Mouse (Mus musculus) limb, embryonic 12.5 days (tissue): Measurements from ENCODE around the gene Muc3. TPM values are rescaled to one million over a fixed set of nuclear protein-coding genes. Genes with fewer than 3 reads are reported as not detected.
"Not testable (repeated sequence)": the region's sequence is repeated elsewhere in the genome, so short reads cannot be mapped to it uniquely, and the experiment has no call there.

Experiments
- ATAC-seq: fragments of 200-750 bp; cut with Nextera tagmentation; 2 replicates; pipeline ENCODE4 v1.8.0; 2017; ENCODE audit warnings: low read depth, moderate TSS enrichment; ENCODE audit not compliant: insufficient number of reproducible peaks, insufficient read depth, low FRiP score, low TSS enrichment
- H3K27ac ChIP-seq: fragments of 300-500 bp; sonication (generic); 2 replicates; pipeline ENCODE4 v1.5.1; 2016; ENCODE audit warnings: mild to moderate bottlenecking, moderate library complexity
- H3K27me3 ChIP-seq: fragments of 300-500 bp; sonication (generic); 2 replicates; pipeline ENCODE4 v1.6.1; 2016; ENCODE audit warnings: mild to moderate bottlenecking, moderate library complexity
- H3K36me3 ChIP-seq: fragments of 300-500 bp; sonication (generic); 2 replicates; pipeline ENCODE4 v1.6.1; 2016; ENCODE audit warnings: mild to moderate bottlenecking, moderate library complexity
- H3K4me1 ChIP-seq: fragments of 300-500 bp; sonication (generic); replicated peaks from 2 replicates; pipeline ENCODE4 v1.6.1; 2016
- H3K4me2 ChIP-seq: fragments of 300-500 bp; sonication (generic); 2 replicates; pipeline ENCODE4 v1.6.1; 2016; ENCODE audit warnings: mild to moderate bottlenecking, moderate library complexity
- H3K4me3 ChIP-seq: fragments of 300-500 bp; sonication (generic); replicated peaks from 2 replicates; pipeline ENCODE4 v1.5.1; 2016; ENCODE audit warnings: mild to moderate bottlenecking
- H3K9ac ChIP-seq: fragments of 300-500 bp; sonication (generic); replicated peaks from 2 replicates; pipeline ENCODE4 v1.6.1; 2016; ENCODE audit warnings: mild to moderate bottlenecking, moderate library complexity
- H3K9me3 ChIP-seq: fragments of 300-500 bp; sonication (generic); 2 replicates; pipeline ENCODE4 v1.6.1; 2016; ENCODE audit warnings: mild to moderate bottlenecking, moderate library complexity
- WGBS: fragments of 180-500 bp; shearing (Covaris S2); methylation state at CpG from one replicate; pipeline ENCODE4 v1.1.7; 2016; 5-methylcytosine and 5-hydroxymethylcytosine counted together
- polyA plus RNA-seq: library from polyadenylated mRNA; unstranded; fragments of >200 nt; fragmentation: Nextera tagmentation; extraction: Ambion mirVana; gene quantifications from 2 replicates; pipeline ENCODE4 v1.2.1, GENCODE M21; 2016

Muc3 gene
- polyA plus RNA-seq, 1 experiment from 2014 or later, result not detected

DNA sequence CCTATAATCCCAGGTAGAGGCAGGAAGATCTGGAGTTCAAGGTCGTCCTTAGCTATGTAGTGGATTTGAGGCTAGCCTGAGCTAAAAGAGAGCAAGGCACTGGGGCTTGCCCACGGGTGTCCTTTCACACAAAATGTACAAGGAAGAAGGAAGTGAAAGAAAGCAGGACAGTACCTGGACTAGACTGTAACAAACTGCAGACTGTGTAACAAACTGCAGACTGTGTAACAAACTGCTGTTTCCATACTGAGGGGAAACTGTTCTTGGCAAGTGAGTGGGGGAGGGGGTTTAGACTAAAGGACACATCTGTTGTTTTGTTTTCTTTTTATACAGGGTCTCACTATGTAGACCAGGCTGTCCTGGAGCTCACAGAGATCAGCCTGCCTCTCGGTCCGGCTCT, 27.8 kb downstream of the Muc3 start:
- no peak overlapping the region for H3K4me2 ChIP-seq
- no peak overlapping the region for H3K4me3 ChIP-seq
- ATAC-seq, result no peak
- WGBS, result 78% methylated on average over 4 of the region's 4 CpGs
- no peaks in the 10 kb centered on the region for H3K36me3 ChIP-seq
- no peak overlapping the region for H3K27ac ChIP-seq
- no peak overlapping the region for H3K9ac ChIP-seq
- peaks cover 9% of the 10 kb centered on the region for H3K4me1 ChIP-seq
- no peaks in the 10 kb centered on the region for H3K27me3 ChIP-seq
- no peaks in the 10 kb centered on the region for H3K9me3 ChIP-seq

DNA sequence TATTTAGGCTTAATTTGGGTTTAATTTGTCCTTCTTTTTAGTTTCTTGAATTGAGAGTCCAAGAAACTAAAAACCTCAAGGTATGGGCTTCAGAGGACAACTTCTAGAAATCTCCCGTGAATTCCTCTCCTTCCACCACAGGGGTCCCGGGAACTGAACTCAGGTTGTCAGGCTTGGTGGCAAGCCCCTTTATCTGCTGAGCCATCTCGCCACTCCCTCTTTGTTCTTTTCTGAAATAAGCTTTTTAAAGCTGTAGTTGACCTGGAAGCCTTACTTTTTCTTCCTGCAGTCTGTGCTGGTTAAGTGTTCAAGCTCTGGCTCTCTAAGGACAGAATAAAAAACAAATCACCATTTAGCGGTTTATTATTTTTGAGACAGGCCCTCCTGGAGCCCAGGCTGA, 30.2 kb downstream of the Muc3 start:
- Histone ChIP-seq H3K9me3 (peaks cover 6% of the 10 kb centered on the region; the same call in 1 of the 2 replicates), H3K27ac (no peak overlapping the region), H3K4me3 (no peak overlapping the region), H3K9ac (no peak overlapping the region), H3K4me1 (peaks cover 19% of the 10 kb centered on the region), H3K27me3 (no peaks in the 10 kb centered on the region), H3K36me3 (peaks cover 9% of the 10 kb centered on the region), H3K4me2 (no peak overlapping the region)
- WGBS, result 76% methylated on average over 4 of the region's 4 CpGs
- ATAC-seq, result no peak

DNA sequence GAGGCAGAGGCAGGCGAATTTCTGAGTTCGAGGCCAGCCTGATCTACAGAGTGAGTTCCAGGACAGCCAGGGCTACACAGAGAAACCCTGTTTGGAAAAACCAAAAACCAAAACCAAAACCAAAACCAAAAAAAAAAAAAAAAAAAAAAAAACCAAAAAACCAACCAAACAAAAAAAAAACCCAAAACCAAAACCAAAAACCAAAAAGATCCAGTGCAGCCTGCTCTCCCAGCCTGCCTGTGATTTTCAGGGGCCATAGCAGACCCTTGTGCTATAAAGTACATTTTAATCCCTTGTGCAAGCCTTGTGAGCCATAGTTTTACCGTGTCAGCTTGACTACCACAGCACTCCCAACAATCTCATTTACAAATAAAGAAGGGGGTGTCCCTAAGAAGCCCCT, 31.1 kb downstream of the Muc3 start:
- Histone ChIP-seq H3K36me3 (peaks cover 18% of the 10 kb centered on the region), H3K9me3 (peaks cover 15% of the 10 kb centered on the region; the same call in 1 of the 2 replicates), H3K4me1 (peaks cover 18% of the 10 kb centered on the region)
- H3K4me3 ChIP-seq, H3K4me2 ChIP-seq, H3K9ac ChIP-seq, ATAC-seq, H3K27ac ChIP-seq, H3K27me3 ChIP-seq: not testable (repeated sequence)
- WGBS, result 83% methylated on average over 3 of the region's 3 CpGs

DNA sequence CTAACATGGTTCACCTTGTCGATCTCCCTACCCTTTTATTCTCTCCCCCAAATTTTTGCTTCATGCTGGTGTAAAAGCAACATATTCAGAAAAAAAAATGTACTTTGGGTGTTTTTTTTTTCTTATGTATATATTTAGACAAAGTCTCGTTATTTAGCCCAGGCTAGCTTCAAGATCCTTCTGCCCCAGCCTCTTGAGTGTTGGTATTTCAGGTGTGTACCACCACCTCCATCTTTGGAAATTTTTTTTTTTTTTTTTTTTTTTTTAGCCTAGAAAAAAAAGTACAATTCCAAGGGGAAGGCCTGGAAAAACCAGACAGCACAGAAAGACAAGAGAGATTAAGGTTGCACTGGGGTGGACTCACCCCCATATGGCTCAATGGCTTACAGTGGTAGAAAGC, 32.1 kb downstream of the Muc3 start:
- Histone ChIP-seq H3K36me3 (peaks cover 27% of the 10 kb centered on the region), H3K9me3 (peaks cover 20% of the 10 kb centered on the region; the same call in 1 of the 2 replicates), H3K9ac (no peak overlapping the region), H3K4me3 (no peak overlapping the region), H3K4me2 (no peak overlapping the region), H3K27me3 (no peaks in the 10 kb centered on the region), H3K27ac (no peak overlapping the region), H3K4me1 (peaks cover 14% of the 10 kb centered on the region)
- ATAC-seq, result no peak
- 83% methylated on average over 2 of the region's 2 CpGs for WGBS

DNA sequence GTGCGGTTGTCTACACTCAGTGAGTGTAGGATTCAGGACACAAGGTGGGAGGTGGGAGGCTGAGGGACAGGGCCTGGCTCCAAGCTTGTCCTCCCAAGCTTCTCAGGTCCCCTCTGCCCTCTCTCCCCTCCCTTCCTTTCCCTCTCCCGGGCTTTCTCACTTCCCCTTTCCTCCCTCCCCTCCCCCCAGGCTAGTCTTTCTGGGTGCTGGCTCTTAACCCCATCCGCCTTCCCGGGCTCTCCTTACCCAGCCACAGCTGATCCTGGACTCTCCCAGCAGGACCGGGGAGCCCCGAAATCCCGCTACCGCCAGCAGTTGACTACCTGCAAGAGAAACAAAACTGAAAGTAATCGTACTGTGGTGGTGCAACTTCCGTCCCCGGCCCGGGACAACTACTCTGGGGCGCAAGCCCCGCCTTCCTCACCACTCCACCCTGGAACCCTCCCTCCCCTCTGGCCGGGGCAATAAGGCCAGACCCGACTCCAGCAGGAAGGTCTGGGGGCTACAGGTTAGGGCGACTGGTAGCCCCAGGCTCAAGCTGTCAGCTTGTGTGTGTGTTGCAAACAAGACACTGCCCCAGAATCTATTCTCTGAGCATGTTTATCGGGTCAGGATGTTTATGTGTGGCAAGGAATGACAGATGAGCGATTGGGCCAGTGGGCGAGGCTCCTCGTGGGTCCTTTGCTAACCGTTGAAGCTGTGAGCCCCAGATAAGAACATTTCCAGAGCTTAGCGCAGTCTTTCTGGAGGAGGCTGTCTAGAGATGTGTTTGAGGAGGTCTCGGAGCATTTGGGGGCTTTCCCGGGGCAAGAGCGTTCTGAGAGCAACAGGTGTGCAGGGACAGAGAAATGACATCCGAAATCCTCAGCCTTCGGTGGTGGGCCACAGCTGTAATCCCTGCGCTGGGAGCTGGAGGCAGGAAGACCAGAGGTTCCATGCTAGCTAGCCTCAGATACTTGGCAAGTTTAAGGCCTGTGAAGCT, 33.0 kb downstream of the Muc3 start, which contains the start of gene Trim56:
TSS of gene Trim56 (minus strand) at position 344 of the 982 bp plus-strand sequence.
- Histone ChIP-seq H3K4me2 (peak within 1 kb of the TSS; percentile 74), H3K4me3 (peak within 1 kb of the TSS; percentile 65), H3K27ac (peak within 1 kb of the TSS; percentile 81), H3K4me1 (peaks cover 14% of the 10 kb centered on the region), H3K36me3 (peaks cover 33% of the 10 kb centered on the region), H3K9me3 (peaks cover 28% of the 10 kb centered on the region), H3K9ac (peak within 1 kb of the TSS; percentile 86), H3K27me3 (no peaks in the 10 kb centered on the region)
- peak; percentile 61; the same call in 1 of the 2 replicates for ATAC-seq
- 8% methylated on average over 29 of the region's 29 CpGs for WGBS

DNA sequence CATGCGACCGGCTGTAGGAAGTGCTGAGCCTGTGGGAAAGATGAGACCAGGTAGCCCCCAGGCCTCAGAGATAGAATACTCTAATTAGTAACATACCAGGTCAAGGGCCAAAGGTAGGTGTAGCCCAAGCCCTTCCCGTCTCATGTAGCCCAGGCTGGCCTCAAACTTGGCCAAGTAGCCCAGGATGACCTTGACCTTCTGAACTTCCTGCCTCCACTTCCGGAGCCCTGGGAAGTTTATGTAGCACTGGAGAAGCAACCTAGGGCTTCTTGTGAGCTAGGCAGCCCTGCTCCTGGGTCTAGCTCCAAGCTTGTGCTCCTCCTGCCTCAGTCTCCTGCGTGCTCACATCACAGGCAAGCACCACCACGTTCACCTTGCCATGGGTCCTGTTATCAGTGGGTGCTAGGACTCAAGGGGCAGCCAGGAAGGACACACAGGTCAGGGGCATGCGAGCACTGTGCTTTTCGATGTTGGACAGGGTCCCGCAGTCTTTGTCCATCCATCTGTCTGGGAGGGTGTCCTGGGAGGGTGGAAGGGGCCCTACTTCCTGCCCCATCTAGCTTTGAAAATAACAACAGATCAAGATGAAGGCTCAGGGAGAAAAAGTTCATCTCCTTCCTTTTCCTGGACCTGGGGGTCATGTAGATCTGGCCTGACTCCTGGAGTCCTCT, 34.1 kb downstream of the Muc3 start:
- Histone ChIP-seq H3K27ac (peak overlapping the region; percentile 81; the same call in 1 of the 2 replicates), H3K4me1 (peaks cover 14% of the 10 kb centered on the region), H3K4me3 (peak overlapping the region; percentile 65), H3K9ac (peak overlapping the region; percentile 86; the same call in 1 of the 2 replicates), H3K36me3 (peaks cover 36% of the 10 kb centered on the region), H3K27me3 (no peaks in the 10 kb centered on the region), H3K4me2 (peak overlapping the region; percentile 74), H3K9me3 (peaks cover 35% of the 10 kb centered on the region)
- ATAC-seq, result no peak
- WGBS, result 81% methylated on average over 9 of the region's 9 CpGs

DNA sequence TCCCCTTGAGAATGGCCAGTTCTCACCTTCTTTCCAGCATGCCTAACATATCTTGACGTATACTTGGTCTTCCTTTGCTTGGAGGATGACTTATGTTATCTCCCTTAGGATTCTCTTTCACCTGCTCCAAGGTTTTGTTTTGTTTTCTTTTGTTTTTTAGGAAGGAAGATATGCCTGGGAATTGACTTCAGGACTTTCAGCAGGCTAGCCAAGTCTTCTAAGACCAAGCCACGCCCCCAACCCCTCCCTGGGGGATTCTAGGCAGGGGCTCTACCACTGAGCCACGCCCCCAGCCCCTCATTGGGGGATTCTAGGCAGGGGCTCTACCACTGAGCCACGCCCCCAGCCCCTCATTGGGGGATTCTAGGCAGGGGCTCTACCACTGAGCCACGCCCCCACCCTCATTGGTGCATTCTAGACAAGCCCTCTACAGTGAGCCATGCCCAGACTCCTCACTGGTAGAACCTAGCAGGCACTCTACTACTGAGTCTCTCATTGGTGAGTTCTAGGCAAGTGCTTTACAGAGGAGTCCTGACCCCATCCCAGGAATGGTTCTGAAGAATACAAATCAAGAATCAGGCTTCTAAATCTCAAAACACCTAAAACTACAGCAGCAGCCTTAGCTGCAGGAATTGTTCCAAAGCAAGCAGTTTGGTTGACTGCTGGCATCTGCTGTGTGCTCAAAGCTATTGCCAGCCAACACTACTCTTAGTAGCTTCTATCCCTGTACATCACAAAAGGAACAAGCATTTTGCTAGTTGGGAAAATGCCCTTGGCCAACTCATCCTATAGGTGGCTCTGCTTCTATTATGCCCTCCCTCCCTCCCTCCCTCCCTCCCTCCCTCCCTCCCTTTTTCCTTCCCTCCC, 37.3 kb downstream of the Muc3 start:
- no peak for ATAC-seq
- H3K9ac ChIP-seq, result no peak overlapping the region
- 89% methylated on average over 5 of the region's 5 CpGs for WGBS
- H3K4me2 ChIP-seq, result no peak overlapping the region
- H3K27ac ChIP-seq, result no peak overlapping the region
- no peak overlapping the region for H3K4me3 ChIP-seq
- H3K9me3 ChIP-seq, result peaks cover 35% of the 10 kb centered on the region
- peaks cover 36% of the 10 kb centered on the region for H3K36me3 ChIP-seq
- H3K4me1 ChIP-seq, result peaks cover 14% of the 10 kb centered on the region
- H3K27me3 ChIP-seq, result no peaks in the 10 kb centered on the region

DNA sequence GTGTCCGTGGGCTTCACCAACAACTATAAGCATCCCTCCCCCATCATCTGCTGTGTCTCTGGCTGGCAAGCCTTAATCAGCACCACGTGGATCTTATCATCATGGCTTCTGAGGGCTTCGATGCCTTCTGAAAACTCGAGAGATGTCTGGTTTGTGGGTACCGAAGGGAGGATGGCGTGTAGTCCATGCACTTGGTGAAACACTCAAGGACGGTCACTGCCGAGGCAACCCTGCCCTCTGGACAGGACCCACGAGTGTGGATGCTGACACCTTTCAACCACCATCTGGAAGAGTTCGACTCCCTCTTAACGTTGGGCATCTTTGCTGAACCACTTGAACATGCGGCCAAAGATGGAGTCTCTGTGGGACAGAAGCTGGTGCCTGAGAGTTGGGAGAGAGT, 38.3 kb downstream of the Muc3 start:
- Histone ChIP-seq H3K9me3 (peaks cover 35% of the 10 kb centered on the region), H3K9ac (no peak overlapping the region), H3K27me3 (no peaks in the 10 kb centered on the region), H3K4me2 (no peak overlapping the region), H3K4me1 (peaks cover 8% of the 10 kb centered on the region), H3K36me3 (peaks cover 36% of the 10 kb centered on the region), H3K4me3 (no peak overlapping the region), H3K27ac (no peak overlapping the region)
- ATAC-seq, result no peak
- WGBS, result 94% methylated on average over 12 of the region's 12 CpGs

DNA sequence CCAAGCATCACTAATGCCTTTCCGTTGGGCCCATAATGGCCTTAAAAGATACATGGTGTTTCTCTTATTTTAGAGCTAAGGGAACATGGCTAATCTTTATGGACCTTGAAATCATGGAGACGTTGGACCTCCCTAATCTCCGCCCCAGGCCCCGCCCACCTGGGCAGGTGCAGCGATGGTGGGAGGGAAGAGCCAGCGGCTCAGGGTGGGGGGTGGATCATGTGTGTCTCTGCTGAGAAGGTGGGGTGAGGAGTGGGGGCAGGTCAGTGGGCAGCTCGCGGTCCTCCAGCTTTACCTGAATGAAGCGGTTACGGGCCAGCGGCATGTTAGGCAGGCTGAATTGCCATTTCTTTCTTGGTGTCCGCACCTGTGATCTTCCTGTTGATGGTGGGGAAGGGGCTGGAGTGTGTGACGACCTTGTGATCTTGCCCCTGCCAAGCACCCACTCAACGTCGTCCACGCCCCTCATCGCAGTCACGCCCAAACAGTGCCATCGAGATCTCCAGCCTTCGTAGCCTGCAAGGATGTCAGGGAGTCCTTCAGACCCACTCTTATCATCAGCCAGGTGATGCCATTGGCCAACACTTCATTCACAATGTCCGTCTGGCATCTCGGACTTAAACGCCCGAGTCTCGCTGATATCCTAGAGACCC, 39.1 kb downstream of the Muc3 start:
- Histone ChIP-seq H3K4me3 (no peak overlapping the region), H3K9me3 (peaks cover 35% of the 10 kb centered on the region), H3K9ac (no peak overlapping the region), H3K4me2 (no peak overlapping the region), H3K27ac (no peak overlapping the region), H3K4me1 (peaks cover 2% of the 10 kb centered on the region), H3K36me3 (peaks cover 36% of the 10 kb centered on the region), H3K27me3 (no peaks in the 10 kb centered on the region)
- no peak for ATAC-seq
- WGBS, result 57% methylated on average over 25 of the region's 25 CpGs

DNA sequence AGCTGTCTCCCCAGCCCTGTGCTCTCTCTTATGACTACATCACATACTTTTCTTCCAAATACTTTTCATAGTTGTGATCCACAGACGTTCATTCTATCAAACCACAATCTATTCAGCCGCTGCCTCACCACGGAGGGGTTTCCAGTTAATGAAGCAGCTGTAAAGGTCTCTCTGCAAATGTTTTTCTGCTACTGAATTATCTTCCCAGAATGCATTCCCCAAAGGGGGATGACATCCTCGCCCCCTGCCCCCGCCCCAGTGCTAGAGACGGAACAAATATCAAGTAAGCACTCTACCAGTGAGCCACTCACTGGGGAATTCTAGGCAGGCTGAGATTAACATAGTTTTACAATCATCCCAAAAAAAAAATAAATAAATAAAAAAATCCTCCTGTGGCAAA, 41.0 kb downstream of the Muc3 start:
- ATAC-seq, result no peak
- Histone ChIP-seq H3K4me3 (no peak overlapping the region), H3K27me3 (peaks cover 7% of the 10 kb centered on the region), H3K36me3 (peaks cover 20% of the 10 kb centered on the region), H3K27ac (no peak overlapping the region), H3K9ac (no peak overlapping the region), H3K4me1 (no peaks in the 10 kb centered on the region), H3K4me2 (no peak overlapping the region), H3K9me3 (peaks cover 21% of the 10 kb centered on the region; the same call in 1 of the 2 replicates)
- WGBS, result 67% methylated on average over 6 of the region's 6 CpGs
